Mouse (Mus musculus) ES-Bruce4 (cell line): ENCODE data around the gene Gtf3c3. TPM values are rescaled to one million over a fixed set of nuclear protein-coding genes. Genes with fewer than 3 reads are reported as not detected.

Experiments
- H3K27ac ChIP-seq: 2 replicates; pipeline ENCODE4 v1.5.1; 2012; ENCODE audit warnings: low read length, inconsistent platforms; ENCODE audit not compliant: insufficient read depth
- H3K27me3 ChIP-seq: 2 replicates; pipeline ENCODE4 v1.6.1; 2012; ENCODE audit warnings: mild to moderate bottlenecking, low read length, inconsistent platforms; ENCODE audit not compliant: control insufficient read depth, poor library complexity, insufficient read depth, severe bottlenecking
- H3K36me3 ChIP-seq: 2 replicates; pipeline ENCODE4 v1.6.1; 2012; ENCODE audit warnings: inconsistent platforms, mild to moderate bottlenecking, low read length, moderate library complexity; ENCODE audit not compliant: control insufficient read depth, poor library complexity, insufficient read depth, severe bottlenecking
- H3K4me1 ChIP-seq: one replicate; pipeline ENCODE4 v1.8.1; 2011; ENCODE audit warnings: low read length; ENCODE audit not compliant: control insufficient read depth, insufficient read depth
- H3K4me3 ChIP-seq: 2 replicates; pipeline ENCODE4 v1.5.1; 2011; ENCODE audit warnings: low read depth, mild to moderate bottlenecking, low read length
- H3K9ac ChIP-seq: 2 replicates; pipeline ENCODE4 v1.6.1; 2012; ENCODE audit warnings: low read depth, mild to moderate bottlenecking, inconsistent platforms; ENCODE audit not compliant: poor library complexity, severe bottlenecking
- H3K9me3 ChIP-seq: replicated peaks from 2 replicates; pipeline ENCODE4 v1.6.1; 2012; ENCODE audit warnings: mild to moderate bottlenecking, low read length, inconsistent platforms; ENCODE audit not compliant: control insufficient read depth, poor library complexity, insufficient read depth, severe bottlenecking
- CTCF ChIP-seq: IDR thresholded peaks from one replicate; pipeline ENCODE4 v1.8.1; 2011; ENCODE audit warnings: low read depth, low read length
- EP300 ChIP-seq: IDR thresholded peaks from 2 replicates; pipeline ENCODE4 v1.6.1; 2011; ENCODE audit warnings: low read depth, low read length; ENCODE audit not compliant: insufficient read depth
- POLR2A ChIP-seq: IDR thresholded peaks from one replicate; pipeline ENCODE4 v1.8.1; 2011; ENCODE audit warnings: low read length; ENCODE audit not compliant: insufficient read depth
- polyA plus RNA-seq: library from polyadenylated mRNA; stranded (reverse); fragments of >200 nt; gene quantifications from 2 replicates; pipeline ENCODE4 v1.2.4, GENCODE M21; 2011; ENCODE audit warnings: low read depth; ENCODE audit not compliant: missing spikeins, insufficient read depth, insufficient read length

The Gtf3c3 gene
- 42.4 and 47.2 TPM in 2 replicates for polyA plus RNA-seq

DNA sequence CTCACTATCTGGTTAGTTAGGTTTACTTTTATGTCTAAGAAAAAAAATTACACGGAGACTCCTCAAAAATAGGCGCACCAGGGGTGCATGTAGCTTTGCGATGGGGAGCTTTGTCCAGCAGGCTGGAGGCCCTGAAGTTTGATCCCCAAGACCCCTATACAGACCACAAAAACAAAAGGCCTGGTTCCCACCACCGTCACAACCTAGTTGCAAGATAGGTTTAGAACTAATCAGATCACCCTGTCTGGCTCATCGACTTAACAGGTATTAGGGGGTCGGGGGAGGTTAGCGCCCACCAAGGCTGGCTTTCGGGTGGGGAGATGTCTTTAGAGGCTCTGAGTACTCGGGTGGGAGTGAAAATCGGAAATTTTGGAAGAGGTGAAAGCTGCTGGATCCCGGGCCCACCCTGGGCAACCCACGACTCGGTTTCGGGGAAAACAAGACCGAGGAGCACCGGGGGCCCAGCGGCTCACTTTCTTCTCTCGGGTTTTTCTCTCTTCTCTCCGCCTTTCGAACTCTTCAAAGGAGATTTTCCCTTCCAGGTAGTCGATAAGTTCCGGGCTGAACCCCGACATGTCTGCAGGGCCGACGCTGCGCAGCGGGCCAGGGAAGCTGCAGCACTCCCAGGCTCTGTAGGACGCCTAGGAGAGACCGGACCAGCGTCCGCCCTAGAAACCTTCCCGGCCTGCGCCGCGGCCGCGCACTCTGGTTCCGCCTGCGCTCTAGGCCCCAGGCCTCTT, at the start of gene Gtf3c3:
TSS of gene Gtf3c3 (minus strand) at position 632 of the 740 bp plus-strand sequence.
- peak within 1 kb of the TSS; percentile 76 for H3K4me3 ChIP-seq
- TF ChIP-seq EP300: no peak
- TF ChIP-seq CTCF: no peak
- TF ChIP-seq POLR2A: no peak
- H3K4me1 ChIP-seq: no peaks in the 10 kb centered on the region
- no peak within 1 kb of the TSS for H3K27ac ChIP-seq
- H3K9ac ChIP-seq: peak within 1 kb of the TSS; percentile 87
- no peaks in the 10 kb centered on the region for H3K27me3 ChIP-seq
- no peaks in the 10 kb centered on the region for H3K9me3 ChIP-seq
- peaks cover 2% of the 10 kb centered on the region; the same call in 1 of the 2 replicates for H3K36me3 ChIP-seq

DNA sequence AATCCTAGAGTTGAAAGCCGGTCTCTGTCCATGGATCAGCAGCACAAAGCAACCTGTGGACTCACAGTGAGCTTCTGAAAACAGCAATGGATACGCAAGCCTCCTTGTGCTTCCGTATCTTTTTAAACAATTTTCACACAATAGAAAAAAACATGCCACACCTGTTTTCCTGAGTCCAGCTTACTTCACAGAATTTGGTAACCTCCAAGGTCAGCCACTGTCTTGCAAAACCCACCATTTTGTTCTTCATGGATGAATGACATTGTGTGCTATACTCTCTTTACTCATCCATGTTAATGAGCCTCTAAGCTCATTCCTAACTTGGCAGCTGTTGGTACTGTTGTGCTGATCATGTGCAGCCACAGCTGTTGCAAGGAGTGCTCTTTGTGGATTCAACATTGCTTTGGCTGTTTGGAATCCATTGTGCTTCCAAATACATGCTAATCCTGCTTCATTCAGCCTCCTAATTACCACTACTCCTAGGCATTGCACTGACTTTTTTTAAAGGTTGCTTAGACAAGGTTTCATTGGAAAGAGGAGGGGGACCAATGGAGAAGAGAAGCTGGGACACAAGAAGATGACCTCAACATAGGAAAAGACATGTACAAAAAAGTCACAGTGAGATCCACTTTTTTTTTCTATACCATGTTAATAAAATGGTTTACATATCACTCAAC, 46.1 kb upstream of the Gtf3c3 start:
- TF ChIP-seq POLR2A: no peak
- no peak for TF ChIP-seq CTCF
- TF ChIP-seq EP300: no peak; the same call in none of the 2 replicates
- Histone ChIP-seq H3K9ac (no peak overlapping the region), H3K27ac (peak overlapping the region; percentile 63), H3K27me3 (no peaks in the 10 kb centered on the region), H3K4me3 (no peak overlapping the region), H3K36me3 (peaks cover 3% of the 10 kb centered on the region; the same call in 1 of the 2 replicates), H3K9me3 (0 out of 2 replicates have a peak, but pooled peaks cover 4% of the 10 kb centered on the region), H3K4me1 (no peaks in the 10 kb centered on the region)

DNA sequence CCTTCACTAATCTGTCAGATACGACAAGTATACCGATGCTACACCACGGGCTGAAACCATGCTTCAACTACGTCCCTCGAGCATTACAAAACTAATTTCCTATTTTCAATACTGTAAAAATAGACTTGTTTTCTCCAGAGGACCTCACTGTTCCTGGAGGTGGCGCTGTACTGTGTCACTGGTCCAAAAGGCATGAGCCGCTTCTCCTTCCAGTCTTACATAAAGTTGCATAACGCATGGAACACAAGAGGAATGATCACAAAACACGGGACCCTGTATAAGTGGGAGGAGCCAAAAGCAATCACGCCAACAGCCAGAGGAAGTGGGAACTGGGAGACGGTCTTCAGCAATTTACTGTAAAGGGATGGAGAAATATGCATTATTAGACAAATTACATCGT, 41.7 kb upstream of the Gtf3c3 start:
- no peak for TF ChIP-seq EP300
- TF ChIP-seq POLR2A: no peak
- TF ChIP-seq CTCF: peak; percentile 21
- H3K9ac ChIP-seq: no peak overlapping the region
- H3K4me1 ChIP-seq: no peaks in the 10 kb centered on the region
- H3K36me3 ChIP-seq: peaks cover 3% of the 10 kb centered on the region; the same call in 1 of the 2 replicates
- no peaks in the 10 kb centered on the region; the same call in 1 of the 2 replicates for H3K9me3 ChIP-seq
- no peak overlapping the region for H3K27ac ChIP-seq
- H3K4me3 ChIP-seq: no peak overlapping the region
- no peaks in the 10 kb centered on the region for H3K27me3 ChIP-seq

DNA sequence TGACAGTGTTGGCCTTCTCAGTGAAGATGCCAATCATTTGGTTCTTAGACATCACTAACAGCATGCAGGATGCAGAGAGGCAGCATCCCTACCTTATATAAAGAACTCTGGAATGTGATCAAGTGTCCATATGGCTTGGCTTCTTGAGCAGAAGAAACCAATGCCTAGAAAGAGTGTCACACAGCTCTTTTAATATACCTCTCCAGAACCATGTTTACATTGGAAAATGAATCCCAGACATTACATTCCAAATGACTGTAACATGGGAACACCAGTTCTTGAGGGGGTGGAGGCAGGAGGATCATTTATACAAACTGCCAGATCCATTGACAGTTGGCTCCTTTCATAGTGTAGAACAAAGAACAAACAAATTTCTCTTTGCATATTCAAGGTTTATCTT, 29.9 kb upstream of the Gtf3c3 start:
- no peaks in the 10 kb centered on the region for H3K27me3 ChIP-seq
- H3K9ac ChIP-seq: no peak overlapping the region
- H3K9me3 ChIP-seq: no peaks in the 10 kb centered on the region
- no peak overlapping the region for H3K27ac ChIP-seq
- H3K36me3 ChIP-seq: no peaks in the 10 kb centered on the region
- no peak overlapping the region for H3K4me3 ChIP-seq
- H3K4me1 ChIP-seq: no peaks in the 10 kb centered on the region
- no peak for TF ChIP-seq CTCF

DNA sequence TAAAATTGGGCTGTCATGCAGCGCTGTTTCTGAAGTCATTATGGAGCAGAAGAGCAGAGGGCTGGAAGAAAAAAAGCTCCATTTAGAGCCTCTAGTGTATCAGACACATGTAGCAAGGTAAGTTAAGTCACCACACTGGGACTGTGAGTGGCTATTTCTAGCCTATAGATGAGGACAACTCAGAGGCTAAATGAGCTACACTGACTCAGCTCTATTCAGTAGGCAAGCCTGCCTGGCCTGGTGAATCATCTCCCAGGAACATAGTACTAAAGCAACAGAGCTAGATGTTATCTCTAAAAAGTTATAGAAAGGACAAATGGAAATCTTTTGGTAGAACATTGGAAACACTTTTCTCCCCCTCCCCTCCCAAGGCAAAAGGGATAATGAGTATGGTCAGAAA, 28.6 kb upstream of the Gtf3c3 start:
- Histone ChIP-seq H3K9me3 (no peaks in the 10 kb centered on the region), H3K36me3 (no peaks in the 10 kb centered on the region), H3K4me1 (no peaks in the 10 kb centered on the region), H3K27me3 (no peaks in the 10 kb centered on the region), H3K9ac (no peak overlapping the region), H3K27ac (no peak overlapping the region), H3K4me3 (no peak overlapping the region)
- TF ChIP-seq POLR2A: no peak
- no peak for TF ChIP-seq CTCF
- TF ChIP-seq EP300: no peak

DNA sequence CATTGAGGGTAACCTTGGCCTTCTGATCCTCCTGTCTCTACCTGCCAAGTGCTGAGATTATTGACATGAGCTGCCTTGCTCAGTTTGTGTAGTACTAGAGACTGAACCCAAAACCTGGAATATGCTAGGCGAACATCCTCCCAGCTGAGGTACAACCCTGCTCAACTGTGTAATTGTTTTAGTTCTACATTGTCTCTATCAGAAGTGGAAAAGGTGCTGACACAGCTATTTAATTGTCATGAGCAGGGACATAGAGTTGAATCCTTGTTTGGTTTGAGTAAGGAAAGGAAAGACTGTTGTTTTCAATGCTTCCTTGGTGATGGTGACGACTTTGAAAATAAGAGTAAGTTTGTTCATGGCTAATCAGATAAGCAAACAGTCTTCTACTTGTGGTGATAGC, 13.3 kb upstream of the Gtf3c3 start:
- Histone ChIP-seq H3K9me3 (no peaks in the 10 kb centered on the region), H3K27ac (no peak overlapping the region), H3K27me3 (no peaks in the 10 kb centered on the region), H3K9ac (no peak overlapping the region), H3K36me3 (no peaks in the 10 kb centered on the region), H3K4me1 (no peaks in the 10 kb centered on the region), H3K4me3 (no peak overlapping the region)
- TF ChIP-seq POLR2A (no peak), CTCF (no peak), EP300 (no peak)
